Mouse (Mus musculus) heart, embryonic 14.5 days (tissue): Measurements from ENCODE around the gene Hist2h2be. TPM values are rescaled to one million over a fixed set of nuclear protein-coding genes. Genes with fewer than 3 reads are reported as not detected.
"Not testable (repeated sequence)": the region's sequence is repeated elsewhere in the genome, so short reads cannot be mapped to it uniquely, and the experiment has no call there.

Experiments
- ATAC-seq: fragments of 200-750 bp; cut with Nextera tagmentation; 2 replicates; pipeline ENCODE4 v1.8.0; 2017; ENCODE audit warnings: low read depth, moderate TSS enrichment; ENCODE audit not compliant: insufficient number of reproducible peaks, insufficient read depth, low FRiP score
- H3K27ac ChIP-seq, 2 experiments: fragments of 200-500 bp in 1 of 2; fragments of 300-500 bp in 1 of 2; sonication (generic) in 1 of 2; replicated peaks in 1 of 2; 2 replicates each; pipeline ENCODE4 v1.5.1; 2012 to 2014; ENCODE audit warnings: low read depth in 2 of 2, low read length in 2 of 2, control low read depth in 1 of 2, mild to moderate bottlenecking in 1 of 2, mixed read lengths in 1 of 2; ENCODE audit not compliant: control insufficient read depth in 1 of 2, insufficient read depth in 1 of 2
- H3K27me3 ChIP-seq: fragments of 300-500 bp; sonication (generic); 2 replicates; pipeline ENCODE4 v1.6.1; 2014; ENCODE audit warnings: mild to moderate bottlenecking, low read length, control low read depth; ENCODE audit not compliant: control insufficient read depth, insufficient read depth
- H3K36me3 ChIP-seq: fragments of 300-500 bp; sonication (generic); 2 replicates; pipeline ENCODE4 v1.6.1; 2014; ENCODE audit warnings: mild to moderate bottlenecking, control low read depth, low read length, mixed read lengths; ENCODE audit not compliant: control insufficient read depth, insufficient read depth
- H3K4me1 ChIP-seq, 2 experiments: fragments of 200-500 bp in 1 of 2; fragments of 300-500 bp in 1 of 2; sonication (generic) in 1 of 2; 2 replicates each; pipeline ENCODE4 v1.6.1; 2012 to 2014; ENCODE audit warnings: low read length in 2 of 2, control low read depth in 1 of 2, mixed read lengths in 1 of 2; ENCODE audit not compliant: control insufficient read depth in 2 of 2, insufficient read depth in 2 of 2
- H3K4me2 ChIP-seq: fragments of 300-500 bp; sonication (generic); 2 replicates; pipeline ENCODE4 v1.6.1; 2014; ENCODE audit warnings: mild to moderate bottlenecking, low read length
- H3K4me3 ChIP-seq, 2 experiments: fragments of 200-500 bp in 1 of 2; fragments of 300-500 bp in 1 of 2; sonication (generic) in 1 of 2; 2 replicates each; pipeline ENCODE4 v1.5.1; 2012 to 2014; ENCODE audit warnings: low read length in 2 of 2, mild to moderate bottlenecking in 2 of 2, control low read depth in 1 of 2, low read depth in 1 of 2, moderate library complexity in 1 of 2; ENCODE audit not compliant: control insufficient read depth in 1 of 2, insufficient read depth in 1 of 2
- H3K9ac ChIP-seq: fragments of 300-500 bp; sonication (generic); 2 replicates; pipeline ENCODE4 v1.6.1; 2014; ENCODE audit warnings: mild to moderate bottlenecking, low read length
- H3K9me3 ChIP-seq: fragments of 300-500 bp; sonication (generic); 2 replicates; pipeline ENCODE4 v1.6.1; 2016; ENCODE audit warnings: low read length, control low read depth; ENCODE audit not compliant: control insufficient read depth
- WGBS: fragments of 180-500 bp; shearing (Covaris S2); extraction: QIAGEN DNeasy Blood & Tissue Kit; methylation state at CpG from one replicate; pipeline ENCODE4 v1.1.7; 2014; 5-methylcytosine and 5-hydroxymethylcytosine counted together
- microRNA-seq: library from miRNA; unstranded; fragments of <30 nt; microRNA quantifications from one replicate; pipeline ENCODE4, GENCODE M21; 2016
- polyA plus RNA-seq: library from polyadenylated mRNA; unstranded; fragments of >200 nt; fragmentation: Nextera tagmentation; extraction: Ambion mirVana; gene quantifications from 2 replicates; pipeline ENCODE4 v1.2.1, GENCODE M21; 2014

Gene Hist2h2be
- polyA plus RNA-seq, 1 experiment from 2014 or later: 7.6 TPM

DNA sequence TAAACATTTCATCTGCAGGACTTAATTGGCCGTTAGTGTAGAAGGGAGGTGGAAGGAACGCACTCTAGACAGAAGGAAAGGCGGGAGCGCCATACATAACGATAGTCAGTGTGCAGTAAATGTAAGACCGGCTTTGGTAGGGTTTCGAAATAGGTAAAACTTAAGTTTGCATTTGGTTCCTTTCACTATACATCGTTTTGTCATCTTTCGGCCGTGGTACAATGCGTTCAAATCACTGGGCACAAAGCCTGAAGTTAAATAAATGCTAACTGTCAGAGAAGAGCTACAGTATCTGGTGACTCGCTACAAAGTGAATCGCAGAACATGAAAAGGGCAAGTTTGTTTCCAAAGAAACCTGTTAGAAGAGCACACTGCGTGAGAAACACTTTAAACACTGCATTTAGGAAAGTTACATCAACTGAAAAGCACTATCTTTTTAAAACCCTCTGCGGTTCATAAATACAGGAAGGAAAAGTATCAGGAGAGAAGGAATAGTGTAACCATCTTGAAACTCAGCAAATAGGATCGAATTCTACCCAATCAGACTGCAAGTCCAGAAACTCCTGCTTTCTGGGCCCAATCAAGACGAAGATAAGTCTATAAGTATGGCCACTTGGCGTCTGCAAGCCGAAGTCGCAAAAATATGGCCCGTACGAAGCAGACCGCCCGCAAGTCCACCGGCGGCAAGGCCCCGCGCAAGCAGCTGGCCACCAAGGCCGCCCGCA, 47.3 kb downstream of the Hist2h2be start, which contains the start of gene Hist2h3b:
Hist2h3b (plus strand) TSS at position 604 of the 725 bp plus-strand sequence.
- Histone ChIP-seq H3K9me3 (no peaks in the 10 kb centered on the region), H3K27ac (peak within 1 kb of the TSS; percentile 87 to 95), H3K36me3 (no peaks in the 10 kb centered on the region), H3K4me1 (peaks cover 10 to 13% of the 10 kb centered on the region in 2 experiments), H3K4me3 (peak within 1 kb of the TSS; percentile 49 to 53), H3K27me3 (no peaks in the 10 kb centered on the region), H3K4me2 (peak within 1 kb of the TSS; percentile 95), H3K9ac (peak within 1 kb of the TSS; percentile 79)
- ATAC-seq: peak; percentile 60
- 28% methylated on average over 28 of the region's 30 CpGs for WGBS

- H3K9ac ChIP-seq: peak overlapping the region; percentile 79
- H3K27ac ChIP-seq: peak overlapping the region; percentile 87 to 95
- H3K9me3 ChIP-seq, H3K36me3 ChIP-seq, H3K27me3 ChIP-seq: not testable (repeated sequence)
- H3K4me2 ChIP-seq: peak overlapping the region; percentile 95
- WGBS: 2% methylated on average over 9 of the region's 44 CpGs
- peak overlapping the region; percentile 49 to 53 for H3K4me3 ChIP-seq
- 0 out of 2 replicates have a peak, but pooled peaks have one; percentile 11 for ATAC-seq
- H3K4me1 ChIP-seq: peaks cover 7 to 13% of the 10 kb centered on the region in 2 experiments
These were observed 48.0 kb downstream of the Hist2h2be start for GRCm38 (mm10) chr3:96268776-96269378.

DNA sequence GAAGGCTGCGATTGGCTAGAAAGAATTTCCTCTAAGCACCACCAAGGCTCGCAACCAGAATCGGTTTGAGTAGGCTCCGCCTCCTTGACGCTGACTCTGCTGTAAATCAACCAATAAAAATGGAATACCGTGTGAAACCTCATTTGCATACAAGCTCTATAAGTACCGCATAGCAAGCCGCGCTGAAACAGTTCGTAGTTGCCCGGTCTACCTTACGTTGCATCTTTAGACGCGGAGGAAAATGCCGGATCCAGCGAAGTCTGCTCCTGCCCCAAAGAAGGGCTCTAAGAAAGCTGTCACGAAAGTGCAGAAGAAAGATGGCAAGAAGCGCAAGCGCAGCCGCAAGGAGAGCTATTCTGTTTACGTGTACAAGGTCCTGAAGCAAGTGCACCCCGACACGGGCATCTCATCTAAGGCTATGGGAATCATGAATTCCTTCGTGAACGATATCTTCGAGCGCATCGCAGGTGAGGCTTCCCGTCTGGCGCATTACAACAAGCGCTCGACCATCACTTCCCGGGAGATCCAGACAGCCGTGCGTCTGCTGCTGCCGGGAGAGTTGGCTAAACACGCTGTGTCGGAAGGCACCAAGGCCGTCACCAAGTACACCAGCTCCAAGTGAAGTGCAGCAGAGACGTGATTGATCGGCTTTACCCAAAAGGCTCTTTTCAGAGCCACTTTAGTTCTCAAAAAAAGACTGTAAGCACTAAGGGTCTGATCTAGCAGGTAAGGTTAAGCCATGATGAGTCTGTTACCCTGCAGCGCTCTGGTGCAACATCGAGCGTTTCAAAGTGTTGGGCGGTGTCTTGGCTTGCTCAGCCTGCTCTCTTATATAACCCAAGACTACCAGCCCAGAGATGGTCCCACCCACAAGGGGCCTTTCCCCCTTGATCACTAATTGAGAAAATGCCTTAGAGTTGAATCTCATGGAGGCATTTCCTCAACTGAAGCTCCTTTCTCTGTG, 48.9 kb downstream of the Hist2h2be start, which contains the start of gene Hist2h2bb:
Hist2h2bb (plus strand) TSS at position 242 of the 964 bp plus-strand sequence.
- Histone ChIP-seq H3K4me2 (peak within 1 kb of the TSS; percentile 95), H3K4me3 (peak within 1 kb of the TSS; percentile 49 to 53), H3K9me3 (no peaks in the 10 kb centered on the region), H3K27ac (peak within 1 kb of the TSS; percentile 87 to 95), H3K4me1 (peaks cover 2 to 5% of the 10 kb centered on the region in 2 experiments; a peak in 3 of 4 replicates), H3K27me3 (no peaks in the 10 kb centered on the region), H3K9ac (peak within 1 kb of the TSS; percentile 83), H3K36me3 (no peaks in the 10 kb centered on the region)
- under 1% methylated on average over 45 of the region's 45 CpGs for WGBS
- ATAC-seq: peak; percentile 93

Small RNA genes within 50 kb of the gene (microRNA-seq; reads per million reads assigned to microRNA genes)
- gene Gm44492: not detected
- gene Gm47311: not detected
- gene Gm47313: not detected

Other genes with a start within 250 kb of the Hist2h2be start
- 65.0 and 73.7 TPM in 2 replicates for gene Plekho1, start 225.1 kb upstream of the Hist2h2be start, polyA plus RNA-seq
- gene Vps45, start 162.7 kb upstream of the Hist2h2be start, polyA plus RNA-seq: 22.8 and 24.4 TPM in 2 replicates
- 12.6 and 16.2 TPM in 2 replicates for gene Otud7b, start 116.6 kb upstream of the Hist2h2be start, polyA plus RNA-seq
- 7.7 and 7.9 TPM in 2 replicates for gene Mtmr11, start 59.1 kb upstream of the Hist2h2be start, polyA plus RNA-seq
- 83.7 and 88.8 TPM in 2 replicates for gene Sf3b4, start 48.8 kb upstream of the Hist2h2be start, polyA plus RNA-seq
- gene Sv2a, start 40.0 kb upstream of the Hist2h2be start, polyA plus RNA-seq: 10.8 and 12.0 TPM in 2 replicates
- 50.2 and 56.1 TPM in 2 replicates for gene Bola1, start 1.4 kb upstream of the Hist2h2be start, polyA plus RNA-seq
- gene Hist2h2ab, start 1.3 kb upstream of the Hist2h2be start, polyA plus RNA-seq: 1.3 TPM in 1 of 2 replicates, not detected in the other
- 3.2 and 4.7 TPM in 2 replicates for gene Hist2h2ac, start 239 bp upstream of the Hist2h2be start, polyA plus RNA-seq
- gene Hist2h3c2, start 18.0 kb downstream of the Hist2h2be start, polyA plus RNA-seq: 3.2 and 6.4 TPM in 2 replicates
- gene Hist2h2aa2, start 19.2 kb downstream of the Hist2h2be start, polyA plus RNA-seq: 34.6 and 35.8 TPM in 2 replicates
- 22.5 and 26.3 TPM in 2 replicates for gene Hist2h2aa1, start 24.4 kb downstream of the Hist2h2be start, polyA plus RNA-seq
- 1.2 TPM in 1 of 2 replicates, not detected in the other for gene Hist2h3c1, start 25.6 kb downstream of the Hist2h2be start, polyA plus RNA-seq
- gene Hist2h4, start 42.2 kb downstream of the Hist2h2be start, polyA plus RNA-seq: 3.4 and 5.0 TPM in 2 replicates
- gene Hist2h3b, start 47.5 kb downstream of the Hist2h2be start, polyA plus RNA-seq: 26.9 and 32.0 TPM in 2 replicates
- 4.0 and 7.9 TPM in 2 replicates for gene Hist2h2bb, start 48.6 kb downstream of the Hist2h2be start, polyA plus RNA-seq
- 2.1 and 3.2 TPM in 2 replicates for gene Fcgr1, start 72.8 kb downstream of the Hist2h2be start, polyA plus RNA-seq
- gene BC107364, start 231.2 kb downstream of the Hist2h2be start, polyA plus RNA-seq: 0.66 and 1.0 TPM in 2 replicates